Mouse (Mus musculus) ES-Bruce4 (cell line): Measurements from ENCODE around the gene Mmaa.

Experiments
- CTCF ChIP-seq: IDR thresholded peaks from one replicate; pipeline ENCODE4 v1.8.1; 2011; ENCODE audit warnings: low read depth, low read length
- EP300 ChIP-seq: IDR thresholded peaks from 2 replicates; pipeline ENCODE4 v1.6.1; 2011; ENCODE audit warnings: low read depth, low read length; ENCODE audit not compliant: insufficient read depth
- POLR2A ChIP-seq: IDR thresholded peaks from one replicate; pipeline ENCODE4 v1.8.1; 2011; ENCODE audit warnings: low read length; ENCODE audit not compliant: insufficient read depth

GRCm38 (mm10) chr8:79295276-79296105 is 754 bp upstream of the Mmaa start:
- TF ChIP-seq CTCF (no peak), POLR2A (no peak), EP300 (no peak)
